Mouse (Mus musculus) heart, postnatal 10 days (tissue): ENCODE data around the gene Agpat1. TPM values are rescaled to one million over a fixed set of nuclear protein-coding genes. Genes with fewer than 3 reads are reported as not detected.
A peak's percentile ranks its signal among the peaks of the same experiment; 100 is the strongest.

Experiments used
- DNase-seq, 2 experiments: peaks; one replicate each; pipeline ENCODE4 v3.0.0; 2021
- intact Hi-C: fragments of 180-260 bp; cut with DNase I; formaldehyde crosslinking; loops from one replicate; pipeline ENCODE4 v1.15.1; 2025
- total RNA-seq, 2 experiments: library from RNA; stranded (reverse); gene quantifications; 2 replicates each; pipeline ENCODE4 v1.2.3; 2021

Gene Agpat1
- total RNA-seq, 2 experiments from 2014 or later, result 54.4 to 56.5 TPM

GRCm38 (mm10) chr17:34603375-34604060 lies 544 bp upstream of the Agpat1 start, which contains the start of gene Rnf5:
Gene Rnf5 (minus strand): TSS chr17:34603690.
- intact Hi-C loops, result loop anchor here (10.0 kb wide), 1 partner anchor 479 kb away; the partner anchor contains the start of gene Brd2
- DNase-seq, result peak; percentile 99 to 100

GRCm38 (mm10) chr17:34604511-34605237 lies 612 bp downstream of the Agpat1 start:
- intact Hi-C loops, result loop anchor here (10.0 kb wide), 1 partner anchor 480 kb away; the partner anchor contains the start of gene Brd2
- no peak for DNase-seq

GRCm38 (mm10) chr17:34605609-34606008 lies 1.5 kb downstream of the Agpat1 start:
- DNase-seq, result peak; percentile 98
- intact Hi-C loops, result loop anchor here (10.0 kb wide), 1 partner anchor 481 kb away; the partner anchor contains the start of gene Brd2

GRCm38 (mm10) chr17:34606186-34607039 lies 2.4 kb downstream of the Agpat1 start:
- peak in 1 of 2 experiments; percentile 57 for DNase-seq
- intact Hi-C loops, result loop anchor here (10.0 kb wide), 1 partner anchor 482 kb away; the partner anchor contains the start of gene Brd2

GRCm38 (mm10) chr17:34607997-34608396 lies 3.9 kb downstream of the Agpat1 start:
- DNase-seq, result no peak
- intact Hi-C loops, result loop anchor here (10.0 kb wide), 1 partner anchor 483 kb away; the partner anchor contains the start of gene Brd2

- no peak for DNase-seq
- intact Hi-C loops, result no loop called here
Measured at GRCm38 (mm10) chr17:34611050-34611449, 7.0 kb downstream of the Agpat1 start.

GRCm38 (mm10) chr17:34613054-34613645 lies 9.1 kb downstream of the Agpat1 start:
- DNase-seq, result no peak
- intact Hi-C loops, result no loop called here

GRCm38 (mm10) chr17:34613830-34614229 lies 9.8 kb downstream of the Agpat1 start:
- DNase-seq, result no peak
- intact Hi-C loops, result no loop called here

GRCm38 (mm10) chr17:34615871-34616270 lies 11.8 kb downstream of the Agpat1 start, which contains the start of gene Egfl8:
Gene Egfl8 (minus strand): TSS chr17:34615971.
- DNase-seq, result no peak
- intact Hi-C loops, result loop anchor here (5.0 kb wide), 3 partner anchors 44 to 104 kb away; no protein-coding TSS in a partner anchor

- intact Hi-C loops, result loop anchor here (1.0 to 5.0 kb wide), 4 partner anchors 47 to 180 kb away; no protein-coding TSS in a partner anchor
- DNase-seq, result peak; percentile 73 to 85
Measured at GRCm38 (mm10) chr17:34618999-34619398, 14.9 kb downstream of the Agpat1 start.

GRCm38 (mm10) chr17:34621006-34621405 lies 16.9 kb downstream of the Agpat1 start:
- no peak for DNase-seq
- intact Hi-C loops, result no loop called here

- DNase-seq, result no peak
- intact Hi-C loops, result no loop called here
Measured at GRCm38 (mm10) chr17:34623161-34623560, 19.1 kb downstream of the Agpat1 start.

- intact Hi-C loops, result no loop called here
- no peak for DNase-seq
Measured at GRCm38 (mm10) chr17:34624981-34625380, 20.9 kb downstream of the Agpat1 start.

- intact Hi-C loops, result loop anchor here (2.0 kb wide), 1 partner anchor 19 kb away; the partner anchor contains the start of gene Fkbpl
- DNase-seq, result no peak
Measured at GRCm38 (mm10) chr17:34626062-34626772, 22.2 kb downstream of the Agpat1 start.

- intact Hi-C loops, result loop anchor here (2.0 kb wide), 1 partner anchor 18 kb away; the partner anchor contains the start of gene Fkbpl
- DNase-seq, result peak; percentile 52 to 63
Measured at GRCm38 (mm10) chr17:34626773-34627092, 22.7 kb downstream of the Agpat1 start.

- DNase-seq, result peak; percentile 92 to 93
- intact Hi-C loops, result loop anchor here (2.0 kb wide), 1 partner anchor 17 kb away; the partner anchor contains the start of gene Fkbpl
Measured at GRCm38 (mm10) chr17:34627093-34627942, 23.3 kb downstream of the Agpat1 start.

GRCm38 (mm10) chr17:34627943-34628643 lies 24.0 kb downstream of the Agpat1 start, which contains the start of gene Ppt2:
Gene Ppt2 (minus strand): TSS chr17:34628510.
- intact Hi-C loops, result loop anchor here (2.0 kb wide), 1 partner anchor 17 kb away; the partner anchor contains the start of gene Fkbpl

GRCm38 (mm10) chr17:34628644-34628967 lies 24.5 kb downstream of the Agpat1 start:
- no peak for DNase-seq
- intact Hi-C loops, result no loop called here

More at GRCm38 (mm10) chr17:34627943-34628643, 24.0 kb downstream of the Agpat1 start, which contains the start of gene Ppt2:
- peak in 1 of 2 experiments; percentile 75 for DNase-seq
